Mouse (Mus musculus) neural tube, embryonic 13.5 days (tissue): ENCODE measurements around the gene Slc52a3. TPM values are rescaled to one million over a fixed set of nuclear protein-coding genes. Genes with fewer than 3 reads are reported as not detected.

Experiments
- ATAC-seq: fragments of 200-750 bp; cut with Nextera tagmentation; 2 replicates; pipeline ENCODE4 v1.8.0; 2017; ENCODE audit warnings: low read depth, mild to moderate bottlenecking, moderate TSS enrichment, moderate library complexity
- H3K27ac ChIP-seq: fragments of 300-500 bp; sonication (generic); replicated peaks from 2 replicates; pipeline ENCODE4 v1.5.1; 2015; ENCODE audit warnings: moderate library complexity, mild to moderate bottlenecking, inconsistent platforms
- H3K27me3 ChIP-seq: fragments of 300-500 bp; sonication (generic); 2 replicates; pipeline ENCODE4 v1.6.1; 2015; ENCODE audit warnings: mild to moderate bottlenecking, inconsistent platforms
- H3K36me3 ChIP-seq: fragments of 300-500 bp; sonication (generic); 2 replicates; pipeline ENCODE4 v1.6.1; 2015; ENCODE audit warnings: mild to moderate bottlenecking, inconsistent platforms
- H3K4me1 ChIP-seq: fragments of 300-500 bp; sonication (generic); replicated peaks from 2 replicates; pipeline ENCODE4 v1.6.1; 2015; ENCODE audit warnings: inconsistent platforms
- H3K4me2 ChIP-seq: fragments of 300-500 bp; sonication (generic); 2 replicates; pipeline ENCODE4 v1.6.1; 2015; ENCODE audit warnings: inconsistent platforms, mild to moderate bottlenecking, moderate library complexity
- H3K4me3 ChIP-seq: fragments of 300-500 bp; sonication (generic); 2 replicates; pipeline ENCODE4 v1.5.1; 2015; ENCODE audit warnings: mild to moderate bottlenecking, inconsistent platforms
- H3K9ac ChIP-seq: fragments of 300-500 bp; sonication (generic); 2 replicates; pipeline ENCODE4 v1.6.1; 2015; ENCODE audit warnings: moderate library complexity, mild to moderate bottlenecking, inconsistent platforms
- H3K9me3 ChIP-seq: fragments of 300-500 bp; sonication (generic); 2 replicates; pipeline ENCODE4 v1.6.1; 2016; ENCODE audit warnings: inconsistent platforms
- WGBS: fragments of 180-500 bp; shearing (Covaris S2); methylation state at CpG from one replicate; pipeline ENCODE4 v1.1.7; 2015; 5-methylcytosine and 5-hydroxymethylcytosine counted together
- microRNA counts: library from miRNA; unstranded; fragments of <30 nt; microRNA quantifications from one replicate; lab custom pipeline; 2016
- microRNA-seq: library from miRNA; unstranded; fragments of <30 nt; microRNA quantifications from one replicate; pipeline ENCODE4, GENCODE M21; 2016
- polyA plus RNA-seq: library from polyadenylated mRNA; unstranded; fragments of >200 nt; fragmentation: Nextera tagmentation; extraction: Ambion mirVana; gene quantifications from 2 replicates; pipeline ENCODE4 v1.2.1, GENCODE M21; 2015

Slc52a3 gene
- polyA plus RNA-seq, 1 experiment from 2014 or later: 0.99 TPM

DNA sequence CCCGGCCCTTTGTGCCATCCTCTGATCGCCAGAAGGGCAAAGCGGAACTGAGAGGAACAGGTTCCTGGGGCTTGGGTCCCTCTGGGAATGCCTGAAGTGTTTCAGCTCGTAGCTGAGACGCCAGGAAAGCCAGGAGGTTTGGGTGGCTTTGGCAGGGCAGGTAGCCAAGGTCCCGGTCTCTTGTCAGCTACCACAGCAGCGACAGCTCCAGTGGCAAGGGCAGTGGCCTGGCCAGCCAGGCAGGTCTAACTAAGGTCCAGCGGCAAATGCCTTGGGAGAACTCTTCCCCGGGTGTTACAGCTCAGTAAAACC lies 60.9 kb downstream of the Slc52a3 start:
- H3K27ac ChIP-seq: 0 out of 2 replicates have a peak overlapping the region, but pooled peaks have one; percentile 54
- 75% methylated on average over 9 of the region's 9 CpGs for WGBS

More for the DNA sequence above, 60.9 kb downstream of the Slc52a3 start:
- Histone ChIP-seq H3K9ac (peak overlapping the region; percentile 45; the same call in 1 of the 2 replicates), H3K4me1 (peaks cover 19% of the 10 kb centered on the region), H3K4me3 (no peak overlapping the region), H3K4me2 (no peak overlapping the region), H3K9me3 (no peaks in the 10 kb centered on the region), H3K36me3 (no peaks in the 10 kb centered on the region), H3K27me3 (peaks cover 29% of the 10 kb centered on the region)
- no peak for ATAC-seq

MicroRNA genes within 50 kb of the gene (microRNA counts, 519-probe panel; counts per million panel counts)
- not detected for microRNA mmu-miR-1953 (lab: Ali Mortazavi, UCI)

Small RNA genes lying within 50 kb of the gene (microRNA-seq; reads per million reads assigned to microRNA genes)
- not detected for gene Mir1953

Other genes starting within 250 kb of the Slc52a3 start
- gene Rspo4, start 153.6 kb upstream of the Slc52a3 start, polyA plus RNA-seq: 0.40 and 0.67 TPM in 2 replicates
- gene Angpt4, start 85.3 kb upstream of the Slc52a3 start, polyA plus RNA-seq: 0.63 and 0.81 TPM in 2 replicates
- gene Fam110a, start 16.3 kb upstream of the Slc52a3 start, polyA plus RNA-seq: 48.1 and 52.1 TPM in 2 replicates
- gene Scrt2, start 85.0 kb downstream of the Slc52a3 start, polyA plus RNA-seq: 30.0 and 30.2 TPM in 2 replicates
- 19.0 TPM in 2 replicates for gene Srxn1, start 109.0 kb downstream of the Slc52a3 start, polyA plus RNA-seq
- gene Tcf15, start 147.1 kb downstream of the Slc52a3 start, polyA plus RNA-seq: 6.9 and 7.4 TPM in 2 replicates
- gene Csnk2a1, start 230.3 kb downstream of the Slc52a3 start, polyA plus RNA-seq: 89.7 and 99.2 TPM in 2 replicates